Mouse (Mus musculus): ENCODE data around the gene Dmrt3. TPM values are rescaled to one million over a fixed set of nuclear protein-coding genes. Genes with fewer than 3 reads are reported as not detected.

The Dmrt3 gene
- polyA plus RNA-seq (2015; fragmentation: Illumina TruSeq; extraction: RNeasy Lipid Tissue Mini Kit (QIAGEN cat#74804); ENCODE audit: insufficient read depth, low read depth, low replicate concordance), result not detected

DNA sequence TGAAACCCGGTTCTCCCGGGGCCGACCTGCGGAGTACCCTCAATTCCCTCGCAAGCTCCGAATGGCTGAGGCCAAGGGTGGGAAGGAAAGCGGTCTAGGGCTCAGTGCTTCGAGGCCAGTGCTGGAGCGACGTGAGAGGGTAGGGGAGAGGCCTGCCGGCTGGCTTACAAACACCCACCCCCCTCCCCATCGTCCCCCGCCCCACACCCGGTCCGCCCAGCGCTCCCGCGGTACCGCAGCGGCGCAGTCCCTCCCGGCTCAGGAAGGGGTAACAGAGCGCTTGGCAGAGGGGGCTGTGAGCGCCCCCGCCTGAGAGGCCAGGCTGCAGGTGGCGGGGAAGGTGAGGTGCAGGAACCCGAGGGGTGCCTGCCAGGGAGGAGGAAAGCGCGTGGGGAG, at the start of gene Dmrt3:
Gene Dmrt3, plus strand, starts transcription at position 287 of the 396 bp plus-strand sequence.

GRCm38 (mm10) chr19:25672101-25672950, 62.2 kb downstream of the Dmrt3 start, which contains the start of gene Dmrt2:
TSS of gene Dmrt2 (plus strand) at chr19:25672411.

Other genes with a start within 250 kb of the Dmrt3 start
- gene Dmrt1, start 104.7 kb upstream of the Dmrt3 start, polyA plus RNA-seq (2015; fragmentation: Illumina TruSeq; extraction: RNeasy Lipid Tissue Mini Kit (QIAGEN cat#74804); ENCODE audit: insufficient read depth, low read depth, low replicate concordance), result not detected
- gene Dmrt2, start 62.1 kb downstream of the Dmrt3 start, polyA plus RNA-seq (2015; fragmentation: Illumina TruSeq; extraction: RNeasy Lipid Tissue Mini Kit (QIAGEN cat#74804); ENCODE audit: insufficient read depth, low read depth, low replicate concordance), result 0.35 TPM

Data from pancreas, adult 10 weeks (tissue).